Mouse (Mus musculus): ENCODE data around the gene Tubg1.

DNA sequence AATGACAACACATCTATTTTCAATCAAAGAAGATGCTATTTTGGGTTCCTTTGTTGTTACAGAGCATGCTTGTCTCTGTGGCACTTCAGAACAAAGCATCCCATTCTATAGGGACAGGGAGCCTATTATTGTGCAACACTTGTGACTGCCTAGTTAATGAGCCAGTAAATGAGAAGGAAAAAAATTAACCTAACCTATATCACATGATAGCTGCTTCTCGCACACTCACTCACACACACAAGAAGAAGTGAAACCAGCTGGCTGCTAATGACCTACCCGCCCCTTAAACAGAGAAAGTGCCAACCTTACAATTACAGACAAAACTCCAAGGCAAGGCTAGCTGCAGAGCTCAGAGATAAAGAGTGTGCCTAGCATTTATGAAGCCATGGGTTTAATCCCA is 4.2 kb upstream of the Tubg1 start:
- no peak for TF ChIP-seq REST (IDR thresholded peaks at IDR 0.05; ENCODE audit: insufficient read depth, insufficient read length)
- TF ChIP-seq TCF12 (IDR thresholded peaks at IDR 0.05; ENCODE audit: insufficient read depth, poor library complexity, severe bottlenecking): no peak
- no peak for TF ChIP-seq USF1 (IDR thresholded peaks at IDR 0.05; ENCODE audit: low read depth)
- TF ChIP-seq POLR2A (IDR thresholded peaks at IDR 0.05; ENCODE audit: insufficient read length, low read depth): no peak
- TF ChIP-seq MAX (IDR thresholded peaks at IDR 0.05; ENCODE audit: low read depth): no peak
- TF ChIP-seq E2F4 (IDR thresholded peaks at IDR 0.05; ENCODE audit: insufficient read depth): no peak
- no peak for TF ChIP-seq MYOD1 (IDR thresholded peaks at IDR 0.05; ENCODE audit: control insufficient read depth in 1 of 3, insufficient read length in 2 of 3, low read depth in 2 of 3)
- TF ChIP-seq MYOG (IDR thresholded peaks at IDR 0.05; ENCODE audit: control insufficient read depth in 1 of 3, insufficient read depth in 1 of 3, insufficient read length in 2 of 3, low read depth in 2 of 3): no peak
